Mouse (Mus musculus) heart, postnatal 0 days (tissue): ENCODE data around the gene Grip2.
A peak's percentile ranks its signal among the peaks of the same experiment; 100 is the strongest.

Experiments
- CTCF ChIP-seq: IDR thresholded peaks from 2 replicates; pipeline ENCODE4 v1.5.1; 2016; ENCODE audit warnings: antibody characterized with exemption, control low read depth, low read depth
- EP300 ChIP-seq: IDR thresholded peaks from 2 replicates; pipeline ENCODE4 v1.6.1; 2016; ENCODE audit warnings: antibody characterized with exemption, low read depth

DNA sequence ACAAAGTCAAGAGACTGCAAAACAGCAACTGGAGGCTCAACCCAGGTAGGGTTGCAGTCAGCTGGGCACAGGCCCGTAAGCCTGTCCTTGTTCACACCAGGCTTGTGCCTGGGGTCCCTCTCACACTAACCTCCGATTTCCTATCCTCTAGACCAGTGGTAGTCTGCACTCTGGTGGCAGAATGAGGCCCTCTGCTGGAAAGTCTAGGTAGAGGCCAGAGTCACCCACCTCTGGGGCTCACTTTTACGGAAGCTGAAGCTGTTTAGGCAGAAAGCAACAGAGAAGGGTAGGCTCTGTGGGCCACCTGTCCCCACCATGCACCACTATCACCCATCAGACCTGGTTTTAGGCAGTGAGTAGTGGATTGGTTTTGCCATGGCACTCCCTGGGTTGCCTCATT, 76.1 kb downstream of the Grip2 start:
- no peak for TF ChIP-seq EP300
- TF ChIP-seq CTCF: peak; percentile 41
